Mouse (Mus musculus): ENCODE measurements at regions not wholly inside any gene's neighbourhood (a gene's known extent, or its start where the extent isn't known, plus 50 kb on each side); places are given as distances from the start of the nearest gene placed in this dataset.

GRCm38 (mm10) chr13:53783492-53783891 is 272.0 kb downstream of the Drd1 start:
- H3K36me3 ChIP-seq: no peaks in the 10 kb centered on the region
- no peak overlapping the region for H3K27ac ChIP-seq
- H3K4me3 ChIP-seq: no peak overlapping the region
- ATAC-seq (replicated peaks; ENCODE audit: insufficient number of reproducible peaks, insufficient read depth, low FRiP score, low read depth): peak; percentile 74; the same call in 1 of the 2 replicates
- no peak overlapping the region for H3K4me2 ChIP-seq
- H3K4me1 ChIP-seq (replicated peaks): no peaks in the 10 kb centered on the region
- H3K9me3 ChIP-seq (replicated peaks): no peaks in the 10 kb centered on the region
- 18% methylated on average over 6 of the region's 6 CpGs for WGBS
- no peak overlapping the region for H3K9ac ChIP-seq
- 0 out of 2 replicates have a peak, but pooled peaks cover 5% of the 10 kb centered on the region for H3K27me3 ChIP-seq

DNA sequence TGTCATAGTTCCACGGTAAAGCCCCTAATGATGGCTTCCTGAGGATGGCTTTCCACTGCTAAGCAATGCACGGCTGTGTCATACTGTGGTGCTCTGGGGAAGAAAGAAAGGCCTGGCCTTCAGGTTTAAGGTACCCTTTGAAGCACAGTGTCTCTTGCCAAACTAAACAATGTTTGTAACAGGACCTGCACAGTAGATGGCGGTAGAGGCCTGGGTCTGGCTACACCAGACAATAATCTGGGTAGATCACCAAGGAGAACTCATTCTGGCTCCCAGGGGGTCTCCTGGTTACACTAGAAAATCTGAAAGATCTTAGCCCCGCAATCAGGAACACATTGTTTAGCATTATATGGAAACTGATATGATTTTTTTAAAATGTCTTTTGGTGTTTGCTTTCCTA is 276.4 kb downstream of the Drd1 start:
- no peaks in the 10 kb centered on the region for H3K36me3 ChIP-seq
- 47% methylated on average over 4 of the region's 4 CpGs for WGBS

GRCm38 (mm10) chr13:53776421-53776820 is 279.1 kb downstream of the Drd1 start:
- no peaks in the 10 kb centered on the region for H3K27me3 ChIP-seq
- H3K4me3 ChIP-seq: no peak overlapping the region
- no peak overlapping the region for H3K9ac ChIP-seq
- no peak overlapping the region for H3K4me2 ChIP-seq
- H3K9me3 ChIP-seq (replicated peaks): no peaks in the 10 kb centered on the region
- no peaks in the 10 kb centered on the region for H3K36me3 ChIP-seq
- 55% methylated on average over 11 of the region's 11 CpGs for whole genome bisulfite sequencing
- no peak for ATAC-seq (replicated peaks; ENCODE audit: insufficient number of reproducible peaks, insufficient read depth, low FRiP score, low read depth)
- no peak overlapping the region for H3K27ac ChIP-seq
- 0 out of 2 replicates have a peak, but pooled peaks cover 7% of the 10 kb centered on the region for H3K4me1 ChIP-seq (replicated peaks)

More for the DNA sequence above, 276.4 kb downstream of the Drd1 start:
- H3K4me1 ChIP-seq (replicated peaks): 0 out of 2 replicates have a peak, but pooled peaks cover 2% of the 10 kb centered on the region
- no peak overlapping the region for H3K4me3 ChIP-seq
- no peak overlapping the region for H3K9ac ChIP-seq
- H3K27ac ChIP-seq: no peak overlapping the region
- no peak overlapping the region for H3K4me2 ChIP-seq
- H3K27me3 ChIP-seq: 0 out of 2 replicates have a peak, but pooled peaks cover 5% of the 10 kb centered on the region
- no peaks in the 10 kb centered on the region for H3K9me3 ChIP-seq (replicated peaks)
- ATAC-seq (replicated peaks; ENCODE audit: insufficient number of reproducible peaks, insufficient read depth, low FRiP score, low read depth): no peak

DNA sequence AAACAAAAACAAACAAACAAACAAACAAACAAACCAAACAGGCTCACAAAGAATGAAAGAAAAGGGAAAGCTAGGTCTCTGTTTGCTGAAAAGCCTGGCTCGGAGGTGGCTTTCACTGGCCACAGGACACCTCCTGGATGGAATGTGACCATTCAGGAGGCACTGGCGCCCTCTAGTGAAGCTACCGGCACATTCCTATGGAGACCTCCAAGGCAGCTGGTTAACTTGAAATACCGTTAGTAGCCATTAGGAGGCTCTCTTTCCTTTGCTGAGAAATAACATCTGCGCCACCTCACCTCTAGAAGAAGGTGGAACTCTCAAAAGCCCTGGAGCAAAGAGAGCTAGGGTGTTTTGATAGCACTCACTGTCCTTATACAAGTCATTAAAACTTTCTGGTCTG is 279.8 kb downstream of the Drd1 start:
- no peak overlapping the region for H3K9ac ChIP-seq
- 44% methylated on average over 5 of the region's 5 CpGs for WGBS
- 0 out of 2 replicates have a peak, but pooled peaks cover 7% of the 10 kb centered on the region for H3K4me1 ChIP-seq (replicated peaks)
- no peaks in the 10 kb centered on the region for H3K27me3 ChIP-seq
- no peak overlapping the region for H3K27ac ChIP-seq
- ATAC-seq (replicated peaks; ENCODE audit: insufficient number of reproducible peaks, insufficient read depth, low FRiP score, low read depth): no peak
- no peak overlapping the region for H3K4me3 ChIP-seq
- no peaks in the 10 kb centered on the region for H3K9me3 ChIP-seq (replicated peaks)
- H3K4me2 ChIP-seq: no peak overlapping the region
- H3K36me3 ChIP-seq: no peaks in the 10 kb centered on the region

GRCm38 (mm10) chr13:53764613-53765243 is 290.8 kb downstream of the Drd1 start:
- no peak overlapping the region for H3K27ac ChIP-seq
- 21% methylated on average over 13 of the region's 13 CpGs for WGBS

GRCm38 (mm10) chr13:53757576-53758237 is 284.8 kb upstream of the Msx2 start:
- WGBS: 68% methylated on average over 13 of the region's 13 CpGs
- no peak overlapping the region for H3K4me2 ChIP-seq
- H3K27me3 ChIP-seq: peaks cover 13% of the 10 kb centered on the region
- no peaks in the 10 kb centered on the region for H3K9me3 ChIP-seq (replicated peaks)
- H3K36me3 ChIP-seq: no peaks in the 10 kb centered on the region
- H3K4me3 ChIP-seq: no peak overlapping the region
- H3K27ac ChIP-seq: no peak overlapping the region
- no peak overlapping the region for H3K9ac ChIP-seq
- H3K4me1 ChIP-seq (replicated peaks): peaks cover 17% of the 10 kb centered on the region
- no peak for ATAC-seq (replicated peaks; ENCODE audit: insufficient number of reproducible peaks, insufficient read depth, low FRiP score, low read depth)

More at GRCm38 (mm10) chr13:53764613-53765243, 290.8 kb downstream of the Drd1 start:
- Histone ChIP-seq H3K4me2 (no peak overlapping the region), H3K27me3 (peaks cover 11% of the 10 kb centered on the region; the same call in 1 of the 2 replicates), H3K9me3 (replicated peaks) (no peaks in the 10 kb centered on the region), H3K4me3 (no peak overlapping the region), H3K9ac (no peak overlapping the region), H3K36me3 (no peaks in the 10 kb centered on the region), H3K4me1 (replicated peaks) (peaks cover 7% of the 10 kb centered on the region)
- no peak for ATAC-seq (replicated peaks; ENCODE audit: insufficient number of reproducible peaks, insufficient read depth, low FRiP score, low read depth)

- Histone ChIP-seq H3K36me3 (no peaks in the 10 kb centered on the region), H3K4me1 (replicated peaks) (peaks cover 17% of the 10 kb centered on the region), H3K27me3 (peaks cover 17% of the 10 kb centered on the region), H3K27ac (no peak overlapping the region), H3K4me3 (no peak overlapping the region), H3K9me3 (replicated peaks) (no peaks in the 10 kb centered on the region), H3K9ac (no peak overlapping the region), H3K4me2 (no peak overlapping the region)
- 44% methylated on average over 13 of the region's 13 CpGs for WGBS
- no peak for ATAC-seq (replicated peaks; ENCODE audit: insufficient number of reproducible peaks, insufficient read depth, low FRiP score, low read depth)
Measured at GRCm38 (mm10) chr13:53756970-53757530, 284.2 kb upstream of the Msx2 start.

- Histone ChIP-seq H3K4me2 (peak overlapping the region; percentile 38), H3K9ac (no peak overlapping the region), H3K4me1 (replicated peaks) (peaks cover 17% of the 10 kb centered on the region), H3K27me3 (peaks cover 17% of the 10 kb centered on the region), H3K27ac (peak overlapping the region; percentile 57), H3K4me3 (no peak overlapping the region), H3K36me3 (no peaks in the 10 kb centered on the region), H3K9me3 (replicated peaks) (no peaks in the 10 kb centered on the region)
- 28% methylated on average over 11 of the region's 11 CpGs for WGBS
- peak; percentile 47; the same call in 1 of the 2 replicates for ATAC-seq (replicated peaks; ENCODE audit: insufficient number of reproducible peaks, insufficient read depth, low FRiP score, low read depth)
Measured at GRCm38 (mm10) chr13:53755046-53755615, 282.3 kb upstream of the Msx2 start.

DNA sequence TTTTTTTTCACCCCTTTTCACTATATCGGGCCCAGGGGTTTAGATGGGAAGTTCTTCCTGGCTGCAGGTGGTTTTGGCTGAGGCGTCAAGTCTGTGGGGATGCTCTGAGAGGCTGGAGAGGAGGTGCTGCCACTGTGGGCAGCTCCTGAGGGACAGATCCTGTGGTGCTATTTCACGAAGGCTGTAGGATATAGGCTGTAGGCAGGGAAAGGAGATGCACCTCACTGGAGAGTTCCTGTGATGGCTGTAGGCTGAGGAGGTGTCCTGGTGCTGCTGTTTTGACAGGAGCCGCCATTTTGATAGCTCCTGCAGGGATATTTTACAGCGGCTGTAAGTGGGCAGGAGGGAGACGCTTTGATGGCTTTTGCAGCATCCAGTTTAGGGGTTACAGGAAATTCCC is 280.2 kb upstream of the Msx2 start:
- H3K4me2 ChIP-seq: no peak overlapping the region

DNA sequence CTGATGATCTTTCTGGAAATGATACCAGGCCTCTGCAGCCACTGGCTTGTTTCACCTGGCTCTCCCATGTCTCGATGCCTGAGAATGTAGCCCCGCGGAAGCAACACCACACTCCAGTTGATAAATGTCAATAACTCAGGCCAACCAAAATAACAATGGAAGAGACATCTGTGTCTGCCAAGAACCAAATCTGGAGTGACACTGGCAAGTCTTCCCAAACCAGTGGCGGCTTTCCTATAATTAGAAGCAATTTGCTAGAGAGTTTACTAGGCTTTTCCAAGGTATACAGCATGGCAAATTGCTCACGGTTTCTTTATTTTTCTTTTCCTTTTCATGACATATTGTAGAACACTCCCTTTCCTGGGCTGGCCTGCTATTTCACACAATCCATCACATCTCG is 268.1 kb upstream of the Msx2 start:
- no peaks in the 10 kb centered on the region for H3K9me3 ChIP-seq (replicated peaks)
- H3K4me3 ChIP-seq: no peak overlapping the region
- no peaks in the 10 kb centered on the region for H3K4me1 ChIP-seq (replicated peaks)
- H3K4me2 ChIP-seq: no peak overlapping the region
- peaks cover 5% of the 10 kb centered on the region; the same call in 1 of the 2 replicates for H3K27me3 ChIP-seq
- no peak overlapping the region for H3K9ac ChIP-seq
- H3K27ac ChIP-seq: no peak overlapping the region
- WGBS: 52% methylated on average over 6 of the region's 6 CpGs
- ATAC-seq (replicated peaks; ENCODE audit: insufficient number of reproducible peaks, insufficient read depth, low FRiP score, low read depth): no peak
- H3K36me3 ChIP-seq: no peaks in the 10 kb centered on the region

More for the DNA sequence above, 280.2 kb upstream of the Msx2 start:
- H3K9me3 ChIP-seq (replicated peaks): no peaks in the 10 kb centered on the region
- 76% methylated on average over 6 of the region's 6 CpGs for WGBS
- no peak overlapping the region for H3K9ac ChIP-seq
- H3K27me3 ChIP-seq: peaks cover 17% of the 10 kb centered on the region
- H3K27ac ChIP-seq: no peak overlapping the region
- peaks cover 17% of the 10 kb centered on the region for H3K4me1 ChIP-seq (replicated peaks)
- no peak for ATAC-seq (replicated peaks; ENCODE audit: insufficient number of reproducible peaks, insufficient read depth, low FRiP score, low read depth)
- no peak overlapping the region for H3K4me3 ChIP-seq
- H3K36me3 ChIP-seq: no peaks in the 10 kb centered on the region

- Histone ChIP-seq H3K4me2 (no peak overlapping the region), H3K4me3 (no peak overlapping the region), H3K27ac (no peak overlapping the region), H3K36me3 (no peaks in the 10 kb centered on the region), H3K4me1 (replicated peaks) (peaks cover 8% of the 10 kb centered on the region), H3K27me3 (peaks cover 5% of the 10 kb centered on the region; the same call in 1 of the 2 replicates), H3K9me3 (replicated peaks) (no peaks in the 10 kb centered on the region), H3K9ac (no peak overlapping the region)
- no peak for ATAC-seq (replicated peaks; ENCODE audit: insufficient number of reproducible peaks, insufficient read depth, low FRiP score, low read depth)
- WGBS: 72% methylated on average over 3 of the region's 3 CpGs
Measured at GRCm38 (mm10) chr13:53739127-53739526, 266.3 kb upstream of the Msx2 start.

All from heart, embryonic 15.5 days (tissue).